Mouse (Mus musculus): ENCODE data around the gene Cdc42se1. TPM values are rescaled to one million over a fixed set of nuclear protein-coding genes. Genes with fewer than 3 reads are reported as not detected.

Cdc42se1 gene
- polyA plus RNA-seq, 1 experiment: 41.6 TPM

DNA sequence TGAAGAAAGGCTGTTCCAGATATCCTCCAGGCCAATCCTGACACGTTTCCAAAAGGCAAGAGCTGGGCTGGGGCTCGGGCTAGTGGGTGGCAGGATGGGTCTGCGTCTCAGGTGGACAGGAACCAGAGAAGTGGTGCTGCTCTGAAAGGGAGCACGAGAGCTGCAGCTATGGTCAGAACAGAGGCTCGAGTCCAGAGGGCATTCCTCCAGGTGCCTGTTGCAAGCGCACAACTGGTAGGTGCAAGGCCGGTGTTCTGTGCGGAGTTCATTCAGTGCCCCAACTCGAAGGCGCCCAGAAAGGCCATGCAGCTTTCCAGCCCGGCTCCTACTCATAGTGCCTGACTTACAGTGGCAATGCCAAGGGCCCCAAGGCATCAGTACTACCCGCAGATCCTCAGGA lies 11.4 kb downstream of the Cdc42se1 start:
- TF ChIP-seq POLR2A (IDR thresholded peaks at IDR 0.05; ENCODE audit: low read depth, low read length): no peak
- TF ChIP-seq CTCF (IDR thresholded peaks at IDR 0.05; ENCODE audit: extremely low read depth, insufficient read length, insufficient replicate concordance, low read depth, low read length): no peak
- Histone ChIP-seq H3K27me3 (ENCODE audit: control insufficient read depth, insufficient read depth, low read length) (no peaks in the 10 kb centered on the region), H3K4me3 (ENCODE audit: low read depth, low read length) (no peak overlapping the region), H3K4me1 (ENCODE audit: control insufficient read depth, insufficient read depth, insufficient read length, low read length) (no peaks in the 10 kb centered on the region), H3K27ac (ENCODE audit: insufficient read depth, low read depth, low read length) (no peak overlapping the region), H3K36me3 (ENCODE audit: control insufficient read depth, insufficient read depth, low read length) (peaks cover 17% of the 10 kb centered on the region)
- WGBS: 79% methylated on average over 12 of the region's 12 CpGs

DNA sequence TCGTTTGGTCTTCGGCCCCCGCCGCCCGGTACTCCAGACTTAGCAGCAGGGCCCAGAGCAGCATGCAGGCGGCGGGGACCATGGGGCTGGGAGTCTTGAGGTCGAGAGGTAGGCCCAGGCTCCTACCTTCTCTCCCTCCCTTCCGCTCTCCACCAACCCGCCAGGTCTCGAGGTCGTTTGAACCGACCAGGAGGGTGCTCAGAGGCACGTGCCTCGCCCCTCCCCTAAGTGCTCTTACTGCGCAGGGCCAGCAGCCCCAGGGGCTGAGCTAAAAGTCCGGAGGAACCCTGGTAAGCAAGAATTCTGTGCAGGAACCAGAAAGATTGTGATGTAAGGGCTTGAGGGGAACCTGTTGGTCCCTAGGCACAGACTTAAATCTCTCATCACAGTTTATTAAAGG lies 12.4 kb downstream of the Cdc42se1 start:
- 52% methylated on average over 17 of the region's 17 CpGs for WGBS
- no peak overlapping the region for H3K4me3 ChIP-seq (ENCODE audit: low read depth, low read length)
- peaks cover 8% of the 10 kb centered on the region for H3K36me3 ChIP-seq (ENCODE audit: control insufficient read depth, insufficient read depth, low read length)
- TF ChIP-seq POLR2A (IDR thresholded peaks at IDR 0.05; ENCODE audit: low read depth, low read length): no peak
- no peaks in the 10 kb centered on the region for H3K4me1 ChIP-seq (ENCODE audit: control insufficient read depth, insufficient read depth, insufficient read length, low read length)
- no peak overlapping the region for H3K27ac ChIP-seq (ENCODE audit: insufficient read depth, low read depth, low read length)
- H3K27me3 ChIP-seq (ENCODE audit: control insufficient read depth, insufficient read depth, low read length): no peaks in the 10 kb centered on the region

DNA sequence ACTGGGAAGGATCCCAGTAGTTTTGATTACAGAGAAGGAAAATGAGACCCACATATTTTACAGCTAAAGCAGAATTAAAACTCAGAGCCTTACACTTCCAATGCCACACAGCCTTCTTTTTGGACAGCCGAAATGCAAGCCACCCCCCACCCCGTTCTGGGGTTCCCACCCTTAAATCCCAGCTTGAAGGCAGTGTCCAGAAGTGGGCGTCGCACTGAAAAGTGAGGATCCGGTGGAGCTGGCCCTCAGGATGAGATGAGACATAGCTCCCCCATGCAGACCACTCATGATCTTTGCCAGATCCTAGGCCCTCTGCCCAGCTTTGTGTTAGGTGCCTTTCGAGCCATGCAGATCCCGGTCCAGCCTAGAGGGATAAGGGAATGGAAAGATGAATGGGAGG lies 13.0 kb downstream of the Cdc42se1 start, which contains the start of gene Gm128:
Gene Gm128 (minus strand): TSS at position 101 of the 400 bp plus-strand sequence.
- WGBS: 83% methylated on average over 7 of the region's 7 CpGs
- H3K4me1 ChIP-seq (ENCODE audit: control insufficient read depth, insufficient read depth, insufficient read length, low read length): no peaks in the 10 kb centered on the region
- no peaks in the 10 kb centered on the region for H3K27me3 ChIP-seq (ENCODE audit: control insufficient read depth, insufficient read depth, low read length)
- TF ChIP-seq POLR2A (IDR thresholded peaks at IDR 0.05; ENCODE audit: low read depth, low read length) (no peak), CTCF (IDR thresholded peaks at IDR 0.05; ENCODE audit: extremely low read depth, insufficient read length, insufficient replicate concordance, low read depth, low read length) (no peak)
- peaks cover 3% of the 10 kb centered on the region; the same call in 1 of the 2 replicates for H3K36me3 ChIP-seq (ENCODE audit: control insufficient read depth, insufficient read depth, low read length)
- H3K27ac ChIP-seq (ENCODE audit: insufficient read depth, low read depth, low read length): no peak within 1 kb of the TSS
- no peak within 1 kb of the TSS for H3K4me3 ChIP-seq (ENCODE audit: low read depth, low read length)

- no peaks in the 10 kb centered on the region for H3K36me3 ChIP-seq (ENCODE audit: control insufficient read depth, insufficient read depth, low read length)
- WGBS: 76% methylated on average over 2 of the region's 2 CpGs
- H3K4me3 ChIP-seq (ENCODE audit: low read depth, low read length): no peak overlapping the region
- TF ChIP-seq POLR2A (IDR thresholded peaks at IDR 0.05; ENCODE audit: low read depth, low read length) (no peak), CTCF (IDR thresholded peaks at IDR 0.05; ENCODE audit: extremely low read depth, insufficient read length, insufficient replicate concordance, low read depth, low read length) (no peak)
- H3K4me1 ChIP-seq (ENCODE audit: control insufficient read depth, insufficient read depth, insufficient read length, low read length): no peaks in the 10 kb centered on the region
- no peak overlapping the region for H3K27ac ChIP-seq (ENCODE audit: insufficient read depth, low read depth, low read length)
- H3K27me3 ChIP-seq (ENCODE audit: control insufficient read depth, insufficient read depth, low read length): no peaks in the 10 kb centered on the region
These were observed 14.6 kb downstream of the Cdc42se1 start for GRCm38 (mm10) chr3:95243086-95243485.

DNA sequence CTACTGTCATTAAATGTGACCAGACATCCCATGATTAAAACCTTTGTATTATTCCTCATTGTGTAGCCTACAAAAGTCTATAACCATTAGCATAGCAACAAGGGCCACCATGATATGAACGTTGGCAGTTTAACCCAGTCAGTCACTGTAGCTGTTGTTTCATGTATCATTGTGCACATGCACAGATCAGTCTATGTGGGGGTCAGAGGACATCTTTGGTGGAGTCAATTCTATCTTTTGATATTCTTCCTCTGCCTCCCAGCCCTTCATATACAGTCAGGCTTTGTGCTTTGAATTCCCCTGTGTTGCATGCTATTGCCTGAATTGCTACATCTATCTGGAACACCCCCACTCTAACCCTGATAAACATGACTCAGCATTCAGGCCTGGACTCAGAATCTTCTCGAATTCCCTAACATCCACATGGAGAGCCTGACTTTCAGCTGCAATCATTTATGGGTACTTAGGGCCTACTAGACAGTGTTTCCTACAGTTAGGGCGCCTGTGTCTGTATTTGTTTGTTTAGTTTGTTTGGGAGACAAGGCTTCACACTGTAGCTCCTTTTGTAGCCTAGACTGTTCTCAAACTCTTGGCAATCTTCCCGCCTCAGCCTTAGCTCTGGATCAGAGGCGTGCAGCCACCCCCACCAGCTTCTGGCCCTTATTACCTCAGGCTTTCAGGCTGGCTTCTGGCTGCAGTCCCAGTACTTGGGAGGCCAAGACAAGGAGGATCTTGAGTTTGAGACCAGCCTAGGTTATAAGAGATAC lies 18.1 kb downstream of the Cdc42se1 start:
- no peaks in the 10 kb centered on the region for H3K36me3 ChIP-seq (ENCODE audit: control insufficient read depth, insufficient read depth, low read length)
- TF ChIP-seq POLR2A (IDR thresholded peaks at IDR 0.05; ENCODE audit: low read depth, low read length) (no peak), CTCF (IDR thresholded peaks at IDR 0.05; ENCODE audit: extremely low read depth, insufficient read length, insufficient replicate concordance, low read depth, low read length) (no peak)
- WGBS: 58% methylated on average over 5 of the region's 5 CpGs
- H3K27ac ChIP-seq (ENCODE audit: insufficient read depth, low read depth, low read length): no peak overlapping the region
- H3K27me3 ChIP-seq (ENCODE audit: control insufficient read depth, insufficient read depth, low read length): no peaks in the 10 kb centered on the region
- H3K4me3 ChIP-seq (ENCODE audit: low read depth, low read length): no peak overlapping the region
- H3K4me1 ChIP-seq (ENCODE audit: control insufficient read depth, insufficient read depth, insufficient read length, low read length): no peaks in the 10 kb centered on the region

DNA sequence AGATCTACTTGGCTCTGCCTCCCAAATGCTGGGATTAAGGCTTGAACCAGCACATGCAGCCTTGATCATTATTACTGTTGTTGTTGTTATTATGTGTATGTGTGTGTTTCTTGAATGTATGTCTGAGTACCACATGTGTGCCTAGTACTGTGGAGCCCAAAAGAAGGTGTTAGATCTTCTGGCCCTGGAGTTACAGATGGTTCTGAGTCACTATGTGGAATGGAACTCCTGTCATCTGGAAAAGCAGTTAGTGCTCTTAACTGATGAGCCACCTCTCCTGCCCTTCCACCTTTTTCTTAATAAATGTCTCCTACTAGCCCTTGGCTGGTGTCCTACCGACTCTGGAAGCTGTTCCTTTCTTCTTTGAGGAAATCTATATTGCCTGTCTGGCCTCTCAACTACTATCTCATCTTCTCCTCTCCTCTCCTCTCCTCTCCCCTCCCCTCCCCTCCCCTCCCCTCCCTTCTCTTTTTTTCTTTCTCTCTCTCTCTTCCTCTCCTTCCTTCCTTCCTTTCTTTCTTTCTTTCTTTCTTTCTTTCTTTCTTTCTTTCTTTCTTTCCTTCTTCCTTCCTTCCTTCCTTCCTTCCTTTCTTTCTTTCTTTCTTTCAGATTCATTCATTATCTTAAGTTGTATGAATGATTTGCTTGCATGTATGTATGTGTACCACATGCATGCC lies 19.3 kb downstream of the Cdc42se1 start:
- H3K4me1 ChIP-seq (ENCODE audit: control insufficient read depth, insufficient read depth, insufficient read length, low read length): no peaks in the 10 kb centered on the region
- WGBS: 42% methylated on average over 1 of the region's 1 CpGs
- no peaks in the 10 kb centered on the region for H3K27me3 ChIP-seq (ENCODE audit: control insufficient read depth, insufficient read depth, low read length)
- no peak overlapping the region for H3K4me3 ChIP-seq (ENCODE audit: low read depth, low read length)
- TF ChIP-seq CTCF (IDR thresholded peaks at IDR 0.05; ENCODE audit: extremely low read depth, insufficient read length, insufficient replicate concordance, low read depth, low read length) (no peak), POLR2A (IDR thresholded peaks at IDR 0.05; ENCODE audit: low read depth, low read length) (no peak)
- H3K27ac ChIP-seq (ENCODE audit: insufficient read depth, low read depth, low read length): no peak overlapping the region
- H3K36me3 ChIP-seq (ENCODE audit: control insufficient read depth, insufficient read depth, low read length): no peaks in the 10 kb centered on the region

DNA sequence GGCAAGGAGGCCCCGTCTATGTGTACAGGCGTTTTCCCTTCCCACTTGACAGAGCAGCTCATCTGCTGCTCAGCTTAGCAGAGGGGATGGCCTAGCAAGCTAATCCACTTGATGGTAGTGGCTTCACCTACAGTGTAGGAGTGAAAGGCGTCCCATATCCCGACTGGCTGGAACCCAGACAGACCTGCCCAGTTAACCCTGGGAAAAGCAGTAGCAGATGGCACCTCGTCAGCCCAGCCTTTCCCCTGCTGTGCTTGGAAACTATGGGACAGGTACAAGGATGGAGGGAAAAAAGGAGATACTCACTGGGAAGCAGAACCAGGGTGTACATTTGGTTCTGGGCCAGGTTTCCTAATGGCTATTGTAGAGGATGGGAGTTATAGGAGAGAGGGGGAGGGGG lies 21.8 kb downstream of the Cdc42se1 start:
- no peak overlapping the region for H3K27ac ChIP-seq (ENCODE audit: insufficient read depth, low read depth, low read length)
- H3K36me3 ChIP-seq (ENCODE audit: control insufficient read depth, insufficient read depth, low read length): peaks cover 8% of the 10 kb centered on the region; the same call in 1 of the 2 replicates
- whole genome bisulfite sequencing: 82% methylated on average over 5 of the region's 5 CpGs
- no peaks in the 10 kb centered on the region for H3K4me1 ChIP-seq (ENCODE audit: control insufficient read depth, insufficient read depth, insufficient read length, low read length)
- H3K4me3 ChIP-seq (ENCODE audit: low read depth, low read length): no peak overlapping the region
- no peaks in the 10 kb centered on the region for H3K27me3 ChIP-seq (ENCODE audit: control insufficient read depth, insufficient read depth, low read length)
- no peak for TF ChIP-seq CTCF (IDR thresholded peaks at IDR 0.05; ENCODE audit: extremely low read depth, insufficient read length, insufficient replicate concordance, low read depth, low read length)
- TF ChIP-seq POLR2A (IDR thresholded peaks at IDR 0.05; ENCODE audit: low read depth, low read length): no peak

Measured in small intestine, adult 2 months (tissue).